Mouse (Mus musculus): ENCODE measurements at regions not wholly inside any gene's neighbourhood (a gene's known extent, or its start where the extent isn't known, plus 50 kb on each side); places are given as distances from the start of the nearest gene placed in this dataset.

- TF ChIP-seq CTCF (IDR thresholded peaks at IDR 0.05; ENCODE audit: low read depth, low read length) (no peak), POLR2A (IDR thresholded peaks at IDR 0.05; ENCODE audit: extremely low read depth, insufficient read depth, low read length) (no peak)
Measured at GRCm38 (mm10) chr3:144018559-144018958, 186.5 kb downstream of the Lmo4 start.

Measured in liver, adult 2 months (tissue).